Mouse (Mus musculus): ENCODE data around the gene Dhx35. TPM values are rescaled to one million over a fixed set of nuclear protein-coding genes. Genes with fewer than 3 reads are reported as not detected.

The Dhx35 gene
- polyA plus RNA-seq, 2 experiments, result 3.2 to 4.6 TPM

DNA sequence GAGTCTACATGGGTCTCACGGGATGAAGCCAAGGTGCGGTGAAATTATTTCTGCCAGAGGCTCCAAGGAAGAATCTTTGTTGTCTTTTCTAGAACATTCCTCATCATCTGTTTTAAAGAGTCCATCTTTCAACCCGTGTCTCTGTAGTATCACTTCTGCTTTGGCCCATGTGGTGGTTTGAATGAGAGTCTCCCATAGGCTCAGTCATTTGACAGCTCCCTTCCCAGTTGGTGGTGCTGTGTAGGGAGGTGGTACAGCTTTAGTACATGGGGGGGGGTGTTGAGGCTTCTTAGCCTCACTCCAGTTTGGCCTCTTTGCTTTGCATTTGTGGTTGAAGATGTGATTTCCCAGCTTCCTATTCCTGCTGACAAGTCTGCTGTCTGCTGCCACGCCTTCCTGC lies 96.7 kb downstream of the Dhx35 start:
- H3K9ac ChIP-seq (replicated peaks), result no peak overlapping the region
- H3K9me3 ChIP-seq (ENCODE audit: control insufficient read depth, low read length), result no peaks in the 10 kb centered on the region
- DNase-seq (ENCODE audit: low read depth in 3 of 3, low spot score in 3 of 3), result no peak
- no peaks in the 10 kb centered on the region for H3K27me3 ChIP-seq (ENCODE audit: control insufficient read depth, insufficient read depth, low read length)
- no peak overlapping the region for H3K4me3 ChIP-seq (ENCODE audit: insufficient read depth in 1 of 2, low read depth in 2 of 2, low read length in 2 of 2)
- no peaks in the 10 kb centered on the region for H3K4me1 ChIP-seq (replicated peaks; ENCODE audit: control insufficient read depth in 2 of 2, insufficient read depth in 2 of 2, low read length in 1 of 2)
- WGBS (ENCODE audit: insufficient replicate concordance), result 56% methylated on average over 4 of the region's 4 CpGs
- no peak overlapping the region for H3K27ac ChIP-seq
- no peak overlapping the region for H3K4me2 ChIP-seq (ENCODE audit: low read depth)
- no peak for ATAC-seq (ENCODE audit: insufficient read depth)
- TF ChIP-seq EP300 (IDR thresholded peaks at IDR 0.05; ENCODE audit: low read depth) (no peak), CTCF (IDR thresholded peaks at IDR 0.05; ENCODE audit: low read depth) (no peak)
- no peaks in the 10 kb centered on the region for H3K36me3 ChIP-seq (replicated peaks; ENCODE audit: control insufficient read depth, insufficient read depth, low read depth)

DNA sequence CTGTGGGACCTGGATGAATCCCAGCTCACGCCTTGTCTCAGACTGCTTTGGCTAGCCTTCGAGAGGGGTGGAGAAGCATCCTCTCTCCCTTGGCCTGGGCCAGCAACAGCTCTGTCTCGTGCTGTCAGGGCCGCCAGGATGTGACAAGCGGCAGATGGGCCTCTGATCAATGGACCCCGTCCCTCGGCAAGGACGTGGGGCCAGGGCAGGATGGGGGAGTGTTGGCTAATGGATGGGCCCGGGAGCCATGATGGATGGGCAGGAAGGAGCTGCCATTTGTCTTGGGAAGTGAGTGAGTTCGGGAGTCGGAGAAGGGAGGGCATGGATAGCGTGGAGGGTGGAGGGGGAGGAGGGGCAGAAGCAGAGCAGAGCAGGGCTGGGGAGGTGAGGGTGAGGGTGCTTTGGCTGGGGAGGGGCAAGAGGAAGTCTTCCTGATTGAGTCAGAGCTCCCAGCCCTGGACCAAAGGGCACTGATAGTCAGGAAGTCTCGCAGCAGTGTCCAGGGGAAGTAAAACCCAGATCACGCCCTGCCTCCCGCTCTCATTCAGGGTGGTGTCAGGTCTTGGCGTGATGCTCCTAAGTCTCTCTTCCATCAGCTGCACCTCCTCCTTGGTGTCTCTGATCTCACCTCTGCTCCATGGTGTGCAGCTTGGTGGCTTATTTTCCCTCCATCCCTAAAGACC lies 98.7 kb downstream of the Dhx35 start:
- 0 out of 2 replicates have a peak, but pooled peaks have one; percentile 21 for ATAC-seq (ENCODE audit: insufficient read depth)
- TF ChIP-seq EP300 (IDR thresholded peaks at IDR 0.05; ENCODE audit: low read depth) (no peak), CTCF (IDR thresholded peaks at IDR 0.05; ENCODE audit: low read depth) (no peak)

DNA sequence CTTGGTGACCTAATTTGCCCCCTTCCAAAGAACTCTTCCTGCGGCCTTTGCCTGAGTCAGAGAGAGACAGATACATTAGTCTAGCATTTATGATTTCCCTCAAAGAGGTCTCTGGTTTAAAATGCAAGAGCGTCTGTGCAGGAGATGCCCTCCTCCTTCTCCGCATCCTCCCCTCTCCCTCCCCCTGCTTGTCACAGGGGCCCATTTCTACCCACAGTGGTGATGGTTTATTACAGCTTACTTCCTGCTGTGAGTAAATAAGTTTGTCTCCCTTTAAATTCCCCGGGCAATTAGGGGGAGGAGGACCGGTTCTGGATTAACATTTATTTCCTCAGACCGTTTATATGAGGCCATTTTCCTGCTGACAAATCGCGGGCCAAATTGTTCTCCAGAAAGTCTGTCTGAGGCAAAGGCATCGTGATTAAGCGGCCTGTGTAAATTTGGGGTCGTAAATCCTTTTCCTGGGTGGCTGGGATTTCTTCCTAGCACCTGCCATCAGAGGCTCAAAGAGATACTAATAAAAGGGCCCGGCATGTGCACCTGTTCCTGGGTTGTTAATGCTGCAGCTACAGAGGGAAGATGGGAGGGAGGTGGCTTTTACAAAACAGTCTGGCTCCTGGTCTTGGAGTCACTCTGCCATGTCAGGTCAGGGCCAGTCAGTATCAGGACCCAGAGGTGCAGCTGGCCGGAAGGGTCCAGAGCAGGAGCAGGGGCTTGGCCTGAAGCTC lies 104.0 kb downstream of the Dhx35 start:
- DNase-seq (ENCODE audit: low read depth in 3 of 3, low spot score in 3 of 3) (no peak), ATAC-seq (ENCODE audit: insufficient read depth) (no peak)
- TF ChIP-seq EP300 (IDR thresholded peaks at IDR 0.05; ENCODE audit: low read depth), result no peak
- no peak for TF ChIP-seq CTCF (IDR thresholded peaks at IDR 0.05; ENCODE audit: low read depth)
- H3K9ac ChIP-seq (replicated peaks), result no peak overlapping the region
- H3K36me3 ChIP-seq (replicated peaks; ENCODE audit: control insufficient read depth, insufficient read depth, low read depth), result no peaks in the 10 kb centered on the region
- H3K4me3 ChIP-seq (ENCODE audit: insufficient read depth in 1 of 2, low read depth in 2 of 2, low read length in 2 of 2), result no peak overlapping the region
- WGBS (ENCODE audit: insufficient replicate concordance), result 26% methylated on average over 13 of the region's 13 CpGs
- H3K27me3 ChIP-seq (ENCODE audit: control insufficient read depth, insufficient read depth, low read length), result no peaks in the 10 kb centered on the region
- no peak overlapping the region for H3K4me2 ChIP-seq (ENCODE audit: low read depth)
- H3K27ac ChIP-seq, result no peak overlapping the region
- H3K9me3 ChIP-seq (ENCODE audit: control insufficient read depth, low read length), result no peaks in the 10 kb centered on the region
- H3K4me1 ChIP-seq (replicated peaks; ENCODE audit: control insufficient read depth in 2 of 2, insufficient read depth in 2 of 2, low read length in 1 of 2), result no peaks in the 10 kb centered on the region

More for the DNA sequence above, 98.7 kb downstream of the Dhx35 start:
- Histone ChIP-seq H3K9me3 (ENCODE audit: control insufficient read depth, low read length) (no peaks in the 10 kb centered on the region), H3K4me1 (replicated peaks; ENCODE audit: control insufficient read depth in 2 of 2, insufficient read depth in 2 of 2, low read length in 1 of 2) (no peaks in the 10 kb centered on the region), H3K27ac (no peak overlapping the region), H3K4me3 (ENCODE audit: insufficient read depth in 1 of 2, low read depth in 2 of 2, low read length in 2 of 2) (no peak overlapping the region), H3K9ac (replicated peaks) (no peak overlapping the region), H3K36me3 (replicated peaks; ENCODE audit: control insufficient read depth, insufficient read depth, low read depth) (no peaks in the 10 kb centered on the region), H3K4me2 (ENCODE audit: low read depth) (no peak overlapping the region), H3K27me3 (ENCODE audit: control insufficient read depth, insufficient read depth, low read length) (no peaks in the 10 kb centered on the region)
- 16% methylated on average over 15 of the region's 16 CpGs for WGBS (ENCODE audit: insufficient replicate concordance)
- DNase-seq (ENCODE audit: low read depth in 3 of 3, low spot score in 3 of 3), result no peak

Other genes with a start within 250 kb of the Dhx35 start
- 0.01 and 0.05 TPM in 2 replicates for gene Slc32a1, start 184.0 kb upstream of the Dhx35 start, polyA plus RNA-seq (2012; rRNA removed)
- not detected in 2 replicates for gene Slc32a1, start 184.0 kb upstream of the Dhx35 start, polyA plus RNA-seq (2014; fragmentation: Nextera tagmentation; extraction: Ambion mirVana)
- gene Actr5, start 169.9 kb upstream of the Dhx35 start, polyA plus RNA-seq (2012; rRNA removed), result 2.9 and 3.6 TPM in 2 replicates
- gene Actr5, start 169.9 kb upstream of the Dhx35 start, polyA plus RNA-seq (2014; fragmentation: Nextera tagmentation; extraction: Ambion mirVana), result 4.9 and 5.9 TPM in 2 replicates
- 0.30 and 0.31 TPM in 2 replicates for gene Ppp1r16b, start 129.4 kb upstream of the Dhx35 start, polyA plus RNA-seq (2012; rRNA removed)
- gene Ppp1r16b, start 129.4 kb upstream of the Dhx35 start, polyA plus RNA-seq (2014; fragmentation: Nextera tagmentation; extraction: Ambion mirVana), result 0.74 and 0.76 TPM in 2 replicates
- gene Fam83d, start 26.7 kb upstream of the Dhx35 start, polyA plus RNA-seq (2012; rRNA removed), result 11.6 and 12.4 TPM in 2 replicates
- gene Fam83d, start 26.7 kb upstream of the Dhx35 start, polyA plus RNA-seq (2014; fragmentation: Nextera tagmentation; extraction: Ambion mirVana), result 11.2 and 13.7 TPM in 2 replicates